Comparison of ENCODE assay signal across 19 mouse cellular contexts in the genomic region with DNA sequence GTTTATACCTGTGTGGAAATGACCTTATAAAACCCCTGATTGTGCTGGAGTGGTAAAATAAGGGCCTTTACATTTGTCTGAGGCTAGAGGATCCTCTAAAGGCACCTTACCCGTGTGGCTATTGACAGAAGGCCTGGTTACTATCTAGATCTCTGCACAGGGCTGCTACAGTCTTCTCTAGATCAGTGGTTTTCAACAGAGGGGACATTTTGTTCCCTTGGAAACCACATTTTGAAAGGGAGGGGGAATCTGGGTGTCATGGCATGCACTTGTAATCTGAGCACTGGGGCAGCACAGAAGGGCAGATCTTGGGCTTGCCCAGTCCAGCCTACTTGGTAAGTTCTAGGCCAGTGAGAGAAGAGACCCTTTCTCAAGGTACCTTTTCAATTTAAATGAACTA. TPM values are rescaled to one million over a fixed set of nuclear protein-coding genes. Genes with fewer than 3 reads are reported as not detected.
DNase-seq lines count a peak whose midpoint lies in the region; ATAC-seq and TF ChIP-seq lines count a peak whose summit lies in the region.
"Had no signal": no experiment of that assay in that cellular context is flagged by ENCODE, and none has a peak within 500 bp of the region (broad histone marks: within the 10 kb centered on the region; RNA-seq: fewer than 3 reads in every experiment).

No protein-coding gene starts in this region.

- H3K4me1 ChIP-seq in embryonic facial prominence, embryonic 13.5 days, result peaks cover 17% of the 10 kb centered on the region
- H3K4me1 ChIP-seq in embryonic facial prominence, embryonic 10.5 days, result peaks cover 19% of the 10 kb centered on the region
- H3K4me1 ChIP-seq in limb, embryonic 13.5 days, result peaks cover 15% of the 10 kb centered on the region
- peaks cover 13% of the 10 kb centered on the region for H3K4me1 ChIP-seq in limb, embryonic 10.5 days
- H3K4me1 ChIP-seq in embryonic facial prominence, embryonic 15.5 days, result peaks cover 19% of the 10 kb centered on the region
- H3K4me1 ChIP-seq in cerebellum, adult 2 months (ENCODE audit: control insufficient read depth, insufficient read depth, low read length), result peaks cover 25% of the 10 kb centered on the region
- H3K4me1 ChIP-seq in intestine, postnatal 0 days (replicated peaks; ENCODE audit: control insufficient read depth, insufficient read depth, low read length), result 0 out of 2 replicates have a peak, but pooled peaks cover 5% of the 10 kb centered on the region

- H3K36me3 ChIP-seq in embryonic facial prominence, embryonic 13.5 days, result peaks cover 17% of the 10 kb centered on the region; the same call in 1 of the 2 replicates
- H3K36me3 ChIP-seq in embryonic facial prominence, embryonic 10.5 days (replicated peaks), result peaks cover 20% of the 10 kb centered on the region
- peaks cover 6% of the 10 kb centered on the region for H3K36me3 ChIP-seq in limb, embryonic 13.5 days
- H3K36me3 ChIP-seq in limb, embryonic 10.5 days, result peaks cover 11% of the 10 kb centered on the region
- no peaks in the 10 kb centered on the region for H3K36me3 ChIP-seq in embryonic facial prominence, embryonic 15.5 days
- no peaks in the 10 kb centered on the region for H3K36me3 ChIP-seq in intestine, postnatal 0 days (ENCODE audit: control insufficient read depth, insufficient read depth)
- H3K36me3 ChIP-seq: forebrain, embryonic 12.5 days; hindbrain, embryonic 12.5 days had no signal

- no peaks in the 10 kb centered on the region for H3K9me3 ChIP-seq in embryonic facial prominence, embryonic 13.5 days
- H3K9me3 ChIP-seq in embryonic facial prominence, embryonic 10.5 days, result no peaks in the 10 kb centered on the region
- H3K9me3 ChIP-seq in limb, embryonic 13.5 days, result no peaks in the 10 kb centered on the region
- no peaks in the 10 kb centered on the region for H3K9me3 ChIP-seq in limb, embryonic 10.5 days (replicated peaks)
- no peaks in the 10 kb centered on the region for H3K9me3 ChIP-seq in embryonic facial prominence, embryonic 15.5 days (replicated peaks)
- no peaks in the 10 kb centered on the region for H3K9me3 ChIP-seq in intestine, postnatal 0 days (ENCODE audit: control insufficient read depth)
- H3K9me3 ChIP-seq: forebrain, embryonic 12.5 days; heart, embryonic 12.5 days; hindbrain, embryonic 12.5 days; kidney, embryonic 15.5 days had no signal

- TF ChIP-seq CTCF in cerebellum, adult 2 months (IDR thresholded peaks at IDR 0.05; ENCODE audit: borderline replicate concordance, insufficient read depth, low read depth, low read length), result no peak
- no peak for TF ChIP-seq CTCF in intestine, postnatal 0 days (IDR thresholded peaks at IDR 0.05; ENCODE audit: low read depth)

- H3K9ac ChIP-seq in embryonic facial prominence, embryonic 13.5 days, result 0 out of 2 replicates have a peak overlapping the region, but pooled peaks have one; percentile 12
- 0 out of 2 replicates have a peak overlapping the region, but pooled peaks have one; percentile 25 for H3K9ac ChIP-seq in limb, embryonic 13.5 days
- no peak overlapping the region for H3K9ac ChIP-seq in embryonic facial prominence, embryonic 15.5 days
- H3K9ac ChIP-seq in intestine, postnatal 0 days (ENCODE audit: low read depth, low read length), result no peak overlapping the region
- H3K9ac ChIP-seq: forebrain, embryonic 12.5 days; heart, embryonic 12.5 days; hindbrain, embryonic 12.5 days; kidney, embryonic 15.5 days had no signal

- H3K4me3 ChIP-seq in embryonic facial prominence, embryonic 13.5 days, result no peak overlapping the region
- no peak overlapping the region for H3K4me3 ChIP-seq in embryonic facial prominence, embryonic 10.5 days
- H3K4me3 ChIP-seq in limb, embryonic 13.5 days, result no peak overlapping the region
- H3K4me3 ChIP-seq in limb, embryonic 10.5 days, result no peak overlapping the region
- no peak overlapping the region for H3K4me3 ChIP-seq in embryonic facial prominence, embryonic 15.5 days (replicated peaks)
- H3K4me3 ChIP-seq in cerebellum, adult 2 months (replicated peaks; ENCODE audit: insufficient read depth, low read depth, low read length), result no peak overlapping the region
- H3K4me3 ChIP-seq in intestine, postnatal 0 days (ENCODE audit: low read depth, low read length), result no peak overlapping the region
- H3K4me3 ChIP-seq: forebrain, embryonic 12.5 days; heart, embryonic 12.5 days; hindbrain, embryonic 12.5 days; kidney, embryonic 15.5 days had no signal

- ATAC-seq in embryonic facial prominence, embryonic 13.5 days (ENCODE audit: insufficient number of reproducible peaks, insufficient read depth, low FRiP score, low TSS enrichment, low read depth), result no peak
- no peak for ATAC-seq in limb, embryonic 13.5 days (ENCODE audit: low FRiP score, low read depth)
- no peak for ATAC-seq in embryonic facial prominence, embryonic 15.5 days (ENCODE audit: insufficient number of reproducible peaks, low FRiP score, low TSS enrichment, low read depth)
- no peak for ATAC-seq in intestine, postnatal 0 days

- no peak overlapping the region for H3K4me2 ChIP-seq in embryonic facial prominence, embryonic 13.5 days
- H3K4me2 ChIP-seq in limb, embryonic 13.5 days (replicated peaks), result no peak overlapping the region
- H3K4me2 ChIP-seq in embryonic facial prominence, embryonic 15.5 days (replicated peaks), result no peak overlapping the region
- H3K4me2 ChIP-seq in intestine, postnatal 0 days (replicated peaks; ENCODE audit: low read depth), result no peak overlapping the region
- H3K4me2 ChIP-seq: forebrain, embryonic 12.5 days; heart, embryonic 12.5 days; hindbrain, embryonic 12.5 days; kidney, embryonic 15.5 days had no signal

- no peak for DNase-seq in embryonic facial prominence, embryonic 10.5 days (ENCODE audit: low spot score)
- DNase-seq in limb, embryonic 10.5 days (ENCODE audit: low spot score), result no peak
- peak; percentile 36 for DNase-seq in 3T3-L1 (ENCODE audit: low read depth, low spot score)
- DNase-seq in cerebellum, adult 2 months, result no peak
- DNase-seq: cerebellum, postnatal 10 days; embryo, embryonic 11 days; heart, postnatal 14 days; kidney, postnatal 4 days; right cerebral cortex, adult 18-20 months had no signal

- peak overlapping the region; percentile 36; the same call in 1 of the 2 replicates for H3K27ac ChIP-seq in embryonic facial prominence, embryonic 13.5 days
- H3K27ac ChIP-seq in embryonic facial prominence, embryonic 10.5 days (replicated peaks), result no peak overlapping the region
- no peak overlapping the region for H3K27ac ChIP-seq in limb, embryonic 13.5 days
- no peak overlapping the region for H3K27ac ChIP-seq in limb, embryonic 10.5 days
- peak overlapping the region; percentile 55 for H3K27ac ChIP-seq in embryonic facial prominence, embryonic 15.5 days (replicated peaks)
- no peak overlapping the region for H3K27ac ChIP-seq in cerebellum, adult 2 months (ENCODE audit: insufficient read depth, low read length)
- no peak overlapping the region for H3K27ac ChIP-seq in intestine, postnatal 0 days (ENCODE audit: low read depth, low read length)
- H3K27ac ChIP-seq: forebrain, embryonic 12.5 days; hindbrain, embryonic 12.5 days; kidney, embryonic 15.5 days; stomach, postnatal 0 days had no signal

- TF ChIP-seq POLR2A in cerebellum, adult 2 months (IDR thresholded peaks at IDR 0.05; ENCODE audit: borderline replicate concordance, insufficient read depth, low read length), result no peak

- 49% methylated on average over 1 of the region's 1 CpGs for WGBS in embryonic facial prominence, embryonic 13.5 days
- 56% methylated on average over 1 of the region's 1 CpGs for WGBS in embryonic facial prominence, embryonic 10.5 days
- 47% methylated on average over 1 of the region's 1 CpGs for WGBS in limb, embryonic 13.5 days
- 64% methylated on average over 1 of the region's 1 CpGs for WGBS in limb, embryonic 10.5 days
- 46% methylated on average over 1 of the region's 1 CpGs for WGBS in embryonic facial prominence, embryonic 15.5 days
- WGBS in cerebellum, adult 2 months, result 28% methylated on average over 1 of the region's 1 CpGs
- WGBS in intestine, postnatal 0 days, result 15% methylated on average over 1 of the region's 1 CpGs

- no peaks in the 10 kb centered on the region for H3K27me3 ChIP-seq in embryonic facial prominence, embryonic 13.5 days
- H3K27me3 ChIP-seq in embryonic facial prominence, embryonic 10.5 days (replicated peaks; ENCODE audit: low read depth, poor library complexity, severe bottlenecking), result no peaks in the 10 kb centered on the region
- H3K27me3 ChIP-seq in limb, embryonic 13.5 days, result no peaks in the 10 kb centered on the region
- no peaks in the 10 kb centered on the region for H3K27me3 ChIP-seq in limb, embryonic 10.5 days (ENCODE audit: low read depth, poor library complexity, severe bottlenecking)
- no peaks in the 10 kb centered on the region for H3K27me3 ChIP-seq in embryonic facial prominence, embryonic 15.5 days
- H3K27me3 ChIP-seq in cerebellum, adult 2 months (ENCODE audit: control insufficient read depth, insufficient read depth, low read length), result no peaks in the 10 kb centered on the region
- H3K27me3 ChIP-seq in intestine, postnatal 0 days (replicated peaks; ENCODE audit: control insufficient read depth, insufficient read depth, low read length), result no peaks in the 10 kb centered on the region
- H3K27me3 ChIP-seq: CH12.LX; forebrain, embryonic 12.5 days; heart, embryonic 12.5 days; hindbrain, embryonic 12.5 days; kidney, embryonic 15.5 days had no signal

RNA-seq across cellular contexts. Expression of a gene that starts 15.6 kb away (rescaled TPM):
- 41.6 and 42.5 TPM in 2 replicates for polyA plus RNA-seq in embryonic facial prominence, embryonic 13.5 days (2015; fragmentation: Nextera tagmentation; extraction: Ambion mirVana)
- polyA plus RNA-seq in embryonic facial prominence, embryonic 10.5 days (2016; fragmentation: Nextera tagmentation; extraction: Ambion mirVana), result 48.1 and 50.7 TPM in 2 replicates
- 37.1 and 37.8 TPM in 2 replicates for polyA plus RNA-seq in limb, embryonic 13.5 days (2015; fragmentation: Nextera tagmentation; extraction: Ambion mirVana)
- 47.5 and 50.7 TPM in 2 replicates for polyA plus RNA-seq in limb, embryonic 10.5 days (2016; fragmentation: Nextera tagmentation; extraction: Ambion mirVana)
- 46.7 and 48.1 TPM in 2 replicates for polyA plus RNA-seq in embryonic facial prominence, embryonic 15.5 days (2015; fragmentation: Nextera tagmentation; extraction: Ambion mirVana)
- 114 and 116 TPM in 2 replicates for polyA plus RNA-seq in cerebellum, adult 2 months (2012; rRNA removed)
- polyA plus RNA-seq in intestine, postnatal 0 days (2015; fragmentation: Nextera tagmentation; extraction: Ambion mirVana), result 23.6 and 24.6 TPM in 2 replicates

RNA-seq across cellular contexts. Expression of a gene that starts 16.7 kb away (rescaled TPM):
- 0.43 and 0.46 TPM in 2 replicates for polyA plus RNA-seq in embryonic facial prominence, embryonic 13.5 days (2015; fragmentation: Nextera tagmentation; extraction: Ambion mirVana)
- 0.21 and 0.77 TPM in 2 replicates for polyA plus RNA-seq in embryonic facial prominence, embryonic 10.5 days (2016; fragmentation: Nextera tagmentation; extraction: Ambion mirVana)
- 0.98 and 1.2 TPM in 2 replicates for polyA plus RNA-seq in limb, embryonic 13.5 days (2015; fragmentation: Nextera tagmentation; extraction: Ambion mirVana)
- polyA plus RNA-seq in limb, embryonic 10.5 days (2016; fragmentation: Nextera tagmentation; extraction: Ambion mirVana), result 0.49 TPM in 1 of 2 replicates, not detected in the other
- polyA plus RNA-seq in embryonic facial prominence, embryonic 15.5 days (2015; fragmentation: Nextera tagmentation; extraction: Ambion mirVana), result 0.35 and 0.80 TPM in 2 replicates
- polyA plus RNA-seq in cerebellum, adult 2 months (2012; rRNA removed), result 4.9 and 5.5 TPM in 2 replicates
- polyA plus RNA-seq in intestine, postnatal 0 days (2015; fragmentation: Nextera tagmentation; extraction: Ambion mirVana), result 0.17 and 0.40 TPM in 2 replicates

RNA-seq across cellular contexts. Expression of a gene that starts 19.2 kb away (rescaled TPM):
- 4.1 and 5.3 TPM in 2 replicates for polyA plus RNA-seq in embryonic facial prominence, embryonic 13.5 days (2015; fragmentation: Nextera tagmentation; extraction: Ambion mirVana)
- polyA plus RNA-seq in embryonic facial prominence, embryonic 10.5 days (2016; fragmentation: Nextera tagmentation; extraction: Ambion mirVana), result 3.3 and 3.6 TPM in 2 replicates
- 3.2 and 3.7 TPM in 2 replicates for polyA plus RNA-seq in limb, embryonic 13.5 days (2015; fragmentation: Nextera tagmentation; extraction: Ambion mirVana)
- polyA plus RNA-seq in limb, embryonic 10.5 days (2016; fragmentation: Nextera tagmentation; extraction: Ambion mirVana), result 3.9 and 4.0 TPM in 2 replicates
- polyA plus RNA-seq in embryonic facial prominence, embryonic 15.5 days (2015; fragmentation: Nextera tagmentation; extraction: Ambion mirVana), result 2.3 and 3.4 TPM in 2 replicates
- polyA plus RNA-seq in cerebellum, adult 2 months (2012; rRNA removed), result 1.0 and 2.0 TPM in 2 replicates
- polyA plus RNA-seq in intestine, postnatal 0 days (2015; fragmentation: Nextera tagmentation; extraction: Ambion mirVana), result 1.2 and 1.5 TPM in 2 replicates

Comparison
In these comparisons a context has a peak if more than half of its experiments do, and no peak if none do; other contexts are left out.
1. H3K27ac ChIP-seq: peak in embryonic facial prominence, embryonic 13.5 days (single experiment) and embryonic facial prominence, embryonic 15.5 days (single experiment); none in embryonic facial prominence, embryonic 10.5 days (single experiment), limb, embryonic 13.5 days (single experiment), limb, embryonic 10.5 days (single experiment), cerebellum, adult 2 months (single experiment) and intestine, postnatal 0 days (single experiment).
2. H3K9ac ChIP-seq: peak in embryonic facial prominence, embryonic 13.5 days (single experiment) and limb, embryonic 13.5 days (single experiment); none in embryonic facial prominence, embryonic 15.5 days (single experiment) and intestine, postnatal 0 days (single experiment).